Mouse (Mus musculus): ENCODE data around the gene Gm45753.
"Not testable (repeated sequence)": the region's sequence is repeated elsewhere in the genome, so short reads cannot be mapped to it uniquely, and the experiment has no call there.

Gene Gm45753

DNA sequence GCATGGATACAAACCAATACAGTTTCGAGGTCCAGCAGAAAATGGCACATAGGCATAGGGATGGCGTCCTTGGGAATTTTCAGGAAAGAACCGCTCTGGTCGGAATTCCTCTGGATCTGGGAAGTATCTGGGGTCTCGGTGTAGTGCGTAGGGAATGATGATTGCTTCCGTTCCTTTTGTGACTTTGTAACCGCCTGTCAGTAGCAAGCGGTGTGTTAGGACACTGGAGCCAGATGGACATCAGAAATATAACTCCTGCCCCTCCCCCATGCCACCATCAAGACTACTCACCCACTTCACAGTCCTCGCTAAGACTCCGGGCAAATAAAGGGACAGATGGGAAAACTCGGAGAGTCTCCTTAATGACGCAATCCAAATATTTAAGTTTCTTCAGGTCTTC lies at the start of gene Gm45753:
Gene Gm45753 (minus strand): TSS at position 101 of the 400 bp plus-strand sequence.
- no peak for DNase-seq (ENCODE audit: low spot score in 2 of 2)

GRCm38 (mm10) chr8:45355809-45356208 lies 47.5 kb upstream of the Gm45753 start:
- no peak for DNase-seq (ENCODE audit: low spot score in 2 of 2)

- DNase-seq (ENCODE audit: low spot score in 2 of 2) = peak; percentile 15 to 35
Observed at GRCm38 (mm10) chr8:45345031-45345430, 36.8 kb upstream of the Gm45753 start.

DNA sequence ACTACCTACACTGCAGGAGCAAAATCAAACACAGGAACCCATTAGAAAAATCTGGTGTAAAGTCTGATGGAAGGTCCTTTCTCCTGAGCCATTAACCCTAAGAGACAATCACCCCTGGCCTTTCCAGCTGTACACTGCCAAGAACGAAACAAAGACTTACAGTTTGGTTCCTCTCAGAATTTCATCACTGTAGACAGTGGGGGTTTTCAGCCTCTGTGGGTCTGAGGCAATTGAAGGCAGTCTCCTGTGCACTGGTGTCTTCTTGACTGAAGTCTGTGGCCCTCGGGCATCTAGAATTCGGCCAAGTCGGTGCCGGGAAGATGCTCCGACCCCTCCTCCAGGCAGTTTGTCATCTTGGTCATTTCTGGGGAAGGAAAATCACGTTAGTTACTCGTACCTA lies 36.0 kb upstream of the Gm45753 start:
- DNase-seq (ENCODE audit: low spot score in 2 of 2) = no peak

DNA sequence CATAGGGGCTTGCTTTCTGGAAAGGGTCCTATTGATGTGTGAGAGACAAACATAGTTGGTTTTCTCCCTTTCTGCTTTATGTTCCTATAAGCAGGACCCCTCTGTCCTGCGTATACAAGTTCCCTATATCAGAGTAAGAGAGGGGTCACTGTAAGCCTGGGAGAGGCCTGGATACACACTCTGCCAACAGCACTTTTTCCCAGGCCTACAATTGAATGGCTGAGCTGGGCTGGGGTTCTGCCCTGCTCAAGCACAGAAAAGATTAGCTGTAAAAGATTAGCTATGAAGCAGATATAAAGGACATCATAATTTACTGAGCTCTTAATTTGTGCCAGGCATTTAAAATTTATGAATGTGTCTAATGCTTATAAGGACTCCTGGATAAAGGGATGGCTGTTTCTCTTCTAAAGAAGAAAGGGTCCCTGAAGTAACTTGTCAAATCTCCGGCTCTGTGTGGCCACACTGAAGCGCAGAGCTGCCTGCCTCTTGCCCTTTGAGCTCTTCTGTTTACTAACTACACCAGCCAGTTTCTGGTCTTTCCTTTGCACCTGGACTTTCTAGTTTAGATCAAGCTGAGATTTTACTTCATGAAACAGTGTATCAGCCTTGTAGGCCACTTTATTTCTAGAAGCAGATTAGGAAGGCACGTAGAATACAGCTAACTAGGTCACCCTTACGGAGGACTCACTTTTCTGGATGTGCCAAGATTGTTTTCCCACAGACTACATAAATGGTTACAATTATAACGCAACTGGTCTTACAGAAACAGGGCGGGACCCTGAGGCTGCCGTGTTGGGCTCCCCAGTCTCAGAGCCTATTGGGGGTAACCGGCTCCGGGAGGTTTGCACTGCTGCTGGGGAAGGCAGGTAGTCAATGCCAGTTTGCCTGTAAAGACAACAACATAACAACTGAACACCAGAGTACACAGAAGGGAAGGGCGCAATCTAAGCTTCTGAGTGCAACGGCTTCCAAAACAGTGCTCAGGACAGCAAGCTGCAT lies 33.7 kb upstream of the Gm45753 start:
- DNase-seq (ENCODE audit: low spot score in 2 of 2) = no peak

- DNase-seq (ENCODE audit: low spot score in 2 of 2) = peak in 1 of 2 experiments; percentile 18
Observed at GRCm38 (mm10) chr8:45333493-45333892, 25.2 kb upstream of the Gm45753 start.

- DNase-seq (ENCODE audit: low spot score in 2 of 2) = peak; percentile 73
Observed at GRCm38 (mm10) chr8:45332685-45333409, 24.6 kb upstream of the Gm45753 start, which contains the start of gene Cyp4v3. TSS of gene Cyp4v3 (minus strand) at chr8:45333216.

DNA sequence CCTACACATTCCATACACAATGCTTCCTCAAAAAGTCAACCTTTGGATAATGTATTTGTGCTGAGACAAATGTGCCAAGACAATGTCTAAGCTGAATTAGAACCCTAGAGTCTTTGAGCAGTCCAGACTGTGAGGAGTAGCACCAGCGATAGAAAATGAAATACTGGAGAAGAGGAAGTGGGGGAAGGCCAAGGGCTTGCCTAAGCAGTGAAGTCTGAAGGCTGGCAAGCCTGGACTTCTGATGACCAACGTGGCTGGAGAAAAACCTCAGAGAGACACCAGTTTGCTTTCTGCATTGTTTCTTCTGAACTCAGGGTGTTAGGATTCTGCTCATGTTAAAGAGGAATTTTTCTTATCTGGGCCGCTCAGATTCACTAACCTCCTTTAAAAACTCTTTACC lies 22.6 kb upstream of the Gm45753 start:
- no peak for DNase-seq (ENCODE audit: low spot score in 2 of 2)

DNA sequence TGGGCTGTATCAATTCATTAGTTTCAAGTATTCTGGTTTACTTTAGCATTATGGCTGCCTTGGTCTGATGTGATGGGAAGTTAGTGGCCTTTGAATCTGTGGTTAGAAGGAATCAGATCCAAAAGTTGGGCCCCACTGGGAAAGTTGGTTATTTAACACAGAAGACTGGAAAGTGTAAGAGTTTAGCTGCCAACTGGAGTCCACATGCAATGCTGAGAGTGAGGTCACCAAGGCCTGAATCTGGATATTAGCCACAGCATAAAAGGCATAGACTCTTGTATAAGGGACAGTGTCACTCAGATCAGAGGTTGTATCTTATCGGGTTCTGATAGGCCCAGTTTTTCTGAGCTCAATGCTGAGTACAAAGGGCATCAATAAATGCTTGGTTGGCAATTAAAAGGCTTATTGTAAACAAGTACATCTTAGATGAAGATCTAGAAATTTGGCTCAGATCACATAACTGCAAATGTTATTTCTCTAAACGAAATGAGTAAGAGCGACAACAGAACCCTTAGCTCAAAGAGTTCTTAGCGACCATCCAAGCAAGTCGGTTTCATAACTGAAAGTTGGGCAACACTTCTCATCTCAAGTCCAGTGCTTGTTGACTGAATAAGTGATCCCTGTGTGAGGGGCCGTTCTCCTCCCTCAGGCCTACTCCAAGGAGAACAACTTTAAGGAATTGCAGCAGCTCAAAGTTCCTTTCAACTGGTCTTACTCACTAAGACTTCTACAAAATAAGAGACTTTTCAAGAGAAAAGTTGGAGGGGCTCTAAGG lies 21.1 kb upstream of the Gm45753 start:
- DNase-seq (ENCODE audit: low spot score in 2 of 2) = no peak

DNA sequence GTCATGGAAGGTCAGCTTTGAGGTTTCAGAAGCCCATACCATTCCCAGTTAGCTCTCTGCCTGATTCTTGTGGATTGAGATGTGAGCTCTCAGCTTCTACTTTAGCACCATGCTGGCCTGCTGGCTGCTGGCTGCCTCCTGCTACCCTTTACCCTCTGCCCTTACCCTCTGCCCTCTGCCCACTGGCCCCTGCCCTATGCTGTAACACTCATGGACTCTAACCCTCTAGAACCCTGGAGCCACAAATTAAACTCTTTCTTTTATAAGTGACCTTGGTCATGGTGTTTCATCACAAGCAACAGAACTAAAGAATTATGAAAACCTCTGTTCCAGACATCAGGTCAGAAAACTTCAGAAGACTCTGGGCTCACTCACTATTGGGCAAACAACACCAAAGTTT lies 18.8 kb upstream of the Gm45753 start:
- not testable (repeated sequence) for DNase-seq (ENCODE audit: low spot score in 2 of 2)

- no peak for DNase-seq (ENCODE audit: low spot score in 2 of 2)
Observed at GRCm38 (mm10) chr8:45324151-45324550, 15.9 kb upstream of the Gm45753 start.

- DNase-seq (ENCODE audit: low spot score in 2 of 2) = no peak
Observed at GRCm38 (mm10) chr8:45321365-45321764, 13.1 kb upstream of the Gm45753 start.

- DNase-seq (ENCODE audit: low spot score in 2 of 2) = no peak
Observed at GRCm38 (mm10) chr8:45320930-45321329, 12.7 kb upstream of the Gm45753 start.

DNA sequence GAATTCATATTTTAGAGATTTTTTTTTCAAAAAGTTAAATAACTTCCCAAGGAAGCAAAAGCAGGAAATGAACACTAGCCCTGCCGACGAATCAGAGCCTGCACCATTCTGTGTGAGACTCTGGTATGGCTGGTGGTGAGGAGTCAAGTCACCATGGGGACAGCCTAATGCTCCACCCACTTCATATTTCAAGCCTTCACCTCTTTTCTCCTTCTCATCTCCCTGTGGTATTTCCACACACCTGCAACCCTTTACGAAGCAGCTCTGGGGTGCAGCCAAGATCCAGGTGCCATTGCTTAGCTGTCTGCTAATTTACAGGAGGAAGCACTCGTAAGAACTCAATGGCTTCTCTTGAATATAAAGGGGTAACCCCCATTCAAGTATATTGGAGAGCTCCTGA lies 2.7 kb upstream of the Gm45753 start:
- DNase-seq (ENCODE audit: low spot score in 2 of 2) = no peak

DNA sequence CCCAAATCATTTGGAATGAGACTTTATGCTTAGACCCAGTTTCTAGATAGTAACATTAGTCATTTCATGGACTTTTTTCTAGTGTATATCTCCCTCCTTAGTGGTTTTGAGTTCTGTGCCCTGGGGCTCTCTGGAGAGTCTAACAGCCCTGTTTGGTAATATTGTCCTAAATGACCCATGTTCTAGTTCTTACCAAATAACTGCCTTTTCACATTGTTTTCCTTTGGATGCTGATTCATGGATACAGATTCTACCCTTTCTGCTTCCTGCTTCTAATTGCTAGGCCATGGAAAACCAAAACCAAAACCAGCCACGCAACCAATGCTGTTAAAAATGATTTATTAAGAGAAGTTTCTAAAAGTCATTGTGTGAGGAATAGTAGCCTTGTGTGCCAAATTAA lies 2.8 kb downstream of the Gm45753 start:
- DNase-seq (ENCODE audit: low spot score in 2 of 2) = no peak

GRCm38 (mm10) chr8:45304354-45304753 lies 3.9 kb downstream of the Gm45753 start:
- no peak for DNase-seq (ENCODE audit: low spot score in 2 of 2)

DNA sequence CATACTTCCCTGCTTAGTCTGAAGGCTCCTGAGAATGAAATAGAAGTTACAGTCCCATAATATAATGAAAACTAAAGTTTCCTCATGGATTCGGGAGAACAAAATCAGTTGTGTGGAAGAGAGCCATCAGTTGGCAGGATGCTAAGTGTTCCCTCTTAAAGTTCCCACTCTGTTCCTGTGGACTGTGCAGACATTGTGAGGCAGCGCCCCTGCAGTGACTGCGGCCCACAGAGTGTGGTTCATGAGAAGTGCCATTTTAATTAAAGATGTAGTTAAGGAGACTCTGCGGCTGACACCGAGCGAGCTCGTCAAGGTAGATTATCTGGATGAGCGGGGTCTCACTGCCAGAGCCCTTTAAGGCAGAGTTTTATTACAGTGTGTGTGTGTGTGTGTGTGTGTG lies 5.9 kb downstream of the Gm45753 start:
- no peak for DNase-seq (ENCODE audit: low spot score in 2 of 2)

GRCm38 (mm10) chr8:45295276-45295675 lies 13.0 kb downstream of the Gm45753 start:
- DNase-seq (ENCODE audit: low spot score in 2 of 2) = no peak

DNA sequence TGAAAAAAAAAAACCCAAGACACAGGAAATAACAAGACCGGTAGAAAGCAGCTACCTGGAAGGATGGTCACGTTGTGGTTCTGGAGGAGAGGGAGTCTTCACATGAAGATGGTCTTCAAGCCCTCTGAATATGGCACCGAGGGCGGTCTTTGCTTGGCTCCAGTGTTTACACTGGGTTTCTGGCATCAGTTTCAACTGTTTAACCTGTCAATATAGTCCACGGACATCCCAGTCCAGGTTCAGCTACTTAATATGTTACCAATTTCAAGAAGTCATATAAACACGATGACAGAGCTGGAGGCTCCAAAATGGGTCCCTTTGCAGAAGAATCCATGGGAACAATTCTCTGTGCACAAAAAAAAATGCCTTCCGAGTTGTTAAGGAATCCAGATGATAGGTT lies 13.6 kb downstream of the Gm45753 start, which contains the start of gene Klkb1:
Gene Klkb1 (minus strand): TSS at position 173 of the 400 bp plus-strand sequence.
- DNase-seq (ENCODE audit: low spot score in 2 of 2) = no peak

DNA sequence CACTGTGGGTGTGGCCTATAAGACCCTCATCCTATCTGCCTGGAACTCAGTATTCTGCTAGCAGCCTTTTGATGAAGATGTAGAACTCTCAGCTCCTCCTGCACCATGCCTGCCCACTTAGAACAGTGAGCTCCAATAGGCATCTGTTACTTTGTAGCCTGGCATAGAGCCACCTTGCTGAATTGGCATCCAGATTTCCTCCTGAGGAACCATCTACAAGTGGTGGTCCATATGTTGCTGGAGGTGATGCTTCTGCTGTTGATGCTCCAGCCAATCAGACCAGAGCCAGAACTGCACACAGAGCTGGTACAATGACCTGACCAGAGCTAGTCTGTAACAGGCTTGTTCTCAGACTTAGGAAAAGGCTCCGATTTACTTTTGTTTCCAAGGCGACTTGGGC lies 16.5 kb downstream of the Gm45753 start:
- no peak for DNase-seq (ENCODE audit: low spot score in 2 of 2)

DNA sequence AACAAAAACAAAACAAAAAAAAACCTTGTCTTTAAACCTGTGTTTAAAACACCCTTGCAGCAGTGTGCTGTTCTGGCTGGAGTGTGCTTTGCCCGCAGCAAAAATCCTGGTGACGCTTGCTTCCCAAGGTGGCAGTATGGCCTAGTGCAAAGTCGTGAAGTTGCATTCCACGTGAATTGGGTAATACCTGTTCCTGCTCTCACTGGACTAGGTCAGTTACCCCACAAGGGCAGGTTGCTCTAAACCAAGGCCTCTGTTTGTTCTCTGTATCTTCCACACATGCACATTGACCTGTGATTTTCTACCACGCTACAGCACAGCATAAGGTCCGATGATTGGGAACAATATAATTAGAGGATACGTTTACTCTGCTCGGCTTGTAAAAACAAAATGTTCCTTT lies 26.6 kb downstream of the Gm45753 start:
- peak in 1 of 2 experiments; percentile 2 for DNase-seq (ENCODE audit: low spot score in 2 of 2)

DNA sequence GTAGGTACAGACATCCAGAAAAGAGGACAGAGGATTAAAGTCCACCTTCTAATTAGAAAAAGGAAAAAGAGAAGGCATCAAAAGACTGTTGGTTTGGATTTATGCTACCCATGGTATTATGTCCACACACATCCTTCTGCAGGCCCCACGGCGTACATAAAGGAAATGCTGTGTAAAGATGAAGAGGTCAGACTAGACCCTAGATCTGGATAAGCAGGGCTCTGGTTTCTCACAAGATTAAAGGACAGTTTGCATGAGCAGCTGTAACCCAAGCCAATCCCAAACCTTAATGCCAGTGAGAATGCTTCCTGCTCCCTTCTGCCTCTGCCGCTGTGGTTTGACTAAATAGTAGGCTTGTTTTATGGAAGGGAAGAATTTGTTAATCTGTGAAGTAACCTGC lies 30.8 kb downstream of the Gm45753 start:
- DNase-seq (ENCODE audit: low spot score in 2 of 2) = no peak

Data from urinary bladder, adult 18-20 months (tissue).